8 mouse cellular contexts compared by ENCODE assay signal in the genomic region with DNA sequence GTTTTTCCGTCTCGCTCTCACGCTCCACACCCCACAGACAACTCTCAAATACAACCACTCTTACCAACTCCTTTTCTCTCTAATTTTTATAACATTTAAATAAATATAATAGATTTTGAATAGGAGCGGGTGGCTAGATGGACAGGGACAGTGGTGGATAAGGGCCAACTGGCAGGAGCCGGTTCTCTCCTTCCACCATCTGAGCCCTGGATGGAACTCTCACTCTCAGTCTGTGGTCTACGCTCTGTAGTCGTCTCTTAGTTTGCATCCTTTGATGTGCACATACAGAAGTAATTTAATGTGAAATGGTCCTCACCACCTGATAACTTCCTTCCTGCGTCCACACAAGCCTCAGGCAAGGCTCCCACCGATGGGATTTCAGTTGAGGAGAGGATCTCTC. TPM values are rescaled to one million over a fixed set of nuclear protein-coding genes. Genes with fewer than 3 reads are reported as not detected.
DNase-seq lines count a peak whose midpoint lies in the region; ATAC-seq and TF ChIP-seq lines count a peak whose summit lies in the region.

No protein-coding gene starts in this region.

- no peaks in the 10 kb centered on the region for H3K36me3 ChIP-seq in heart, embryonic 11.5 days (ENCODE audit: control insufficient read depth, insufficient read depth, low read length)
- H3K36me3 ChIP-seq in ES-E14 (ENCODE audit: control insufficient read depth, insufficient read depth, low read length, poor library complexity, severe bottlenecking) = peaks cover 5% of the 10 kb centered on the region
- no peaks in the 10 kb centered on the region for H3K36me3 ChIP-seq in forebrain, embryonic 16.5 days (ENCODE audit: control insufficient read depth, insufficient read depth)
- H3K36me3 ChIP-seq in midbrain, embryonic 14.5 days (ENCODE audit: control insufficient read depth, insufficient read depth, low read length) = no peaks in the 10 kb centered on the region

- no peaks in the 10 kb centered on the region for H3K9me3 ChIP-seq in heart, embryonic 11.5 days (replicated peaks; ENCODE audit: control insufficient read depth, low read length)
- H3K9me3 ChIP-seq in ES-E14 (ENCODE audit: control insufficient read depth, insufficient read depth, low read depth, low read length) = no peaks in the 10 kb centered on the region
- H3K9me3 ChIP-seq in forebrain, embryonic 16.5 days (ENCODE audit: control insufficient read depth, low read length) = no peaks in the 10 kb centered on the region
- H3K9me3 ChIP-seq in midbrain, embryonic 14.5 days (ENCODE audit: control insufficient read depth, low read length) = no peaks in the 10 kb centered on the region

- in situ Hi-C loops in ES-E14 (cut with MboI; ENCODE audit: low sequenced_read_pairs in 2 of 2, unreplicated experiment in 2 of 2) = no loop called here

- WGBS in heart, embryonic 11.5 days (ENCODE audit: insufficient replicate concordance) = 14% methylated on average over 9 of the region's 9 CpGs
- whole genome bisulfite sequencing in forebrain, embryonic 16.5 days = 15% methylated on average over 9 of the region's 9 CpGs
- WGBS in midbrain, embryonic 14.5 days = 12% methylated on average over 9 of the region's 9 CpGs

- H3K9ac ChIP-seq in heart, embryonic 11.5 days (ENCODE audit: low read depth, low read length) = no peak overlapping the region
- no peak overlapping the region for H3K9ac ChIP-seq in ES-E14 (ENCODE audit: insufficient read depth, low read depth, low read length, poor library complexity, severe bottlenecking)
- H3K9ac ChIP-seq in forebrain, embryonic 16.5 days (replicated peaks; ENCODE audit: low read depth, low read length) = no peak overlapping the region; the same call in 1 of the 2 replicates
- H3K9ac ChIP-seq in midbrain, embryonic 14.5 days (replicated peaks; ENCODE audit: low read length) = peak overlapping the region; percentile 57; the same call in 1 of the 2 replicates

- no peak for ATAC-seq in heart, embryonic 11.5 days (replicated peaks; ENCODE audit: insufficient number of reproducible peaks, low FRiP score, low TSS enrichment)
- peak; percentile 36; the same call in 1 of the 2 replicates for ATAC-seq in forebrain, embryonic 16.5 days
- no peak for ATAC-seq in midbrain, embryonic 14.5 days (ENCODE audit: low FRiP score, low TSS enrichment)

- peak overlapping the region; percentile 52 for H3K4me3 ChIP-seq in heart, embryonic 11.5 days (ENCODE audit: low read depth, low read length)
- H3K4me3 ChIP-seq in ES-E14 (ENCODE audit: insufficient read depth in 1 of 2, low read depth in 1 of 2, low read length in 2 of 2, poor library complexity in 1 of 2, severe bottlenecking in 1 of 2) = peak overlapping the region; percentile 75 to 89; a peak in 2 of 4 replicates
- peak overlapping the region; percentile 57 for H3K4me3 ChIP-seq in forebrain, embryonic 16.5 days (replicated peaks; ENCODE audit: low read length)
- H3K4me3 ChIP-seq in midbrain, embryonic 14.5 days (replicated peaks; ENCODE audit: low read depth, low read length) = peak overlapping the region; percentile 52

- no peak overlapping the region for H3K27ac ChIP-seq in heart, embryonic 11.5 days (ENCODE audit: low read depth, low read length)
- peak overlapping the region; percentile 84; the same call in 1 of the 2 replicates for H3K27ac ChIP-seq in ES-E14 (ENCODE audit: insufficient read depth, low read depth, low read length, poor library complexity, severe bottlenecking)
- H3K27ac ChIP-seq in forebrain, embryonic 16.5 days (ENCODE audit: low read length) = no peak overlapping the region
- no peak overlapping the region for H3K27ac ChIP-seq in midbrain, embryonic 14.5 days (replicated peaks; ENCODE audit: low read depth, low read length)

- DNase-seq in heart, adult 18-20 months = no peak
- peak; percentile 63 for DNase-seq in ES-E14 (ENCODE audit: low read depth, low spot score)
- DNase-seq in midbrain, embryonic 14.5 days = peak; percentile 21
- no peak for DNase-seq in frontal cortex, postnatal 10 days (ENCODE audit: low spot score in 2 of 2)
- DNase-seq in kidney, postnatal 14 days = no peak
- no peak for DNase-seq in urinary bladder, adult 2 months (ENCODE audit: low spot score)

- no peaks in the 10 kb centered on the region for H3K4me1 ChIP-seq in heart, embryonic 11.5 days (ENCODE audit: control insufficient read depth, insufficient read depth, low read length)
- peaks cover 2 to 6% of the 10 kb centered on the region in 2 experiments; a peak in 3 of 4 replicates for H3K4me1 ChIP-seq in ES-E14 (ENCODE audit: control insufficient read depth in 2 of 2, insufficient read depth in 2 of 2, low read length in 2 of 2, poor library complexity in 1 of 2)
- 0 out of 2 replicates have a peak, but pooled peaks cover 7% of the 10 kb centered on the region for H3K4me1 ChIP-seq in forebrain, embryonic 16.5 days (replicated peaks; ENCODE audit: control insufficient read depth, insufficient read depth, low read length)
- H3K4me1 ChIP-seq in midbrain, embryonic 14.5 days (ENCODE audit: control insufficient read depth, insufficient read depth, low read length) = 0 out of 2 replicates have a peak, but pooled peaks cover 5% of the 10 kb centered on the region

- peaks cover 12% of the 10 kb centered on the region for H3K27me3 ChIP-seq in heart, embryonic 11.5 days (ENCODE audit: control insufficient read depth, insufficient read depth, low read length)
- no peaks in the 10 kb centered on the region for H3K27me3 ChIP-seq in forebrain, embryonic 16.5 days (replicated peaks; ENCODE audit: control insufficient read depth, insufficient read depth, low read length)
- no peaks in the 10 kb centered on the region for H3K27me3 ChIP-seq in midbrain, embryonic 14.5 days (ENCODE audit: control insufficient read depth, insufficient read depth, low read length)

- H3K4me2 ChIP-seq in heart, embryonic 11.5 days = peak overlapping the region; percentile 94
- H3K4me2 ChIP-seq in forebrain, embryonic 16.5 days (ENCODE audit: low read length) = peak overlapping the region; percentile 99
- H3K4me2 ChIP-seq in midbrain, embryonic 14.5 days (ENCODE audit: low read length) = peak overlapping the region; percentile 98

TF ChIP-seq in ES-E14, 5 proteins besides CTCF, POLR2A, EP300 and RAD21:
- TF ChIP-seq CHD2 (IDR thresholded peaks at IDR 0.05; ENCODE audit: low read depth, low read length) = no peak

RNA-seq across cellular contexts. Expression of a gene that starts 0.3 kb away (rescaled TPM):
- 24.1 and 24.2 TPM in 2 replicates for polyA plus RNA-seq in heart, embryonic 11.5 days (2014; fragmentation: Nextera tagmentation; extraction: Ambion mirVana)
- 1 to 10 TPM in 1 of 2 experiments, under 1 TPM in 1; 0.46 to 1.1 TPM for total RNA-seq in heart, adult 18-20 months (2021)
- total RNA-seq in ES-E14 (2012; rRNA removed) = 121 and 180 TPM in 2 replicates
- polyA plus RNA-seq in forebrain, embryonic 16.5 days (2015; fragmentation: Nextera tagmentation; extraction: Ambion mirVana) = 108 and 110 TPM in 2 replicates
- polyA plus RNA-seq in midbrain, embryonic 14.5 days (2014; fragmentation: Nextera tagmentation; extraction: Ambion mirVana) = 94.4 and 117 TPM in 2 replicates
- polyA plus RNA-seq in urinary bladder, adult 2 months (2012; rRNA removed) = 1.3 and 2.3 TPM in 2 replicates

RNA-seq across cellular contexts. Expression of a gene that starts 39.2 kb away (rescaled TPM):
- polyA plus RNA-seq in heart, embryonic 11.5 days (2014; fragmentation: Nextera tagmentation; extraction: Ambion mirVana) = 3.0 and 3.5 TPM in 2 replicates
- 1 to 10 TPM; 1.3 to 4.2 TPM for total RNA-seq in heart, adult 18-20 months (2021)
- total RNA-seq in ES-E14 (2012; rRNA removed) = 8.6 and 10.4 TPM in 2 replicates
- polyA plus RNA-seq in forebrain, embryonic 16.5 days (2015; fragmentation: Nextera tagmentation; extraction: Ambion mirVana) = 0.35 and 0.82 TPM in 2 replicates
- polyA plus RNA-seq in midbrain, embryonic 14.5 days (2014; fragmentation: Nextera tagmentation; extraction: Ambion mirVana) = 1.2 TPM in 1 of 2 replicates, not detected in the other
- polyA plus RNA-seq in urinary bladder, adult 2 months (2012; rRNA removed) = 5.9 and 7.9 TPM in 2 replicates

Comparison
In these comparisons a context has a peak if more than half of its experiments do, and no peak if none do; other contexts are left out.
1. DNase-seq: peak in ES-E14 (single experiment) and midbrain, embryonic 14.5 days (single experiment); none in heart, adult 18-20 months (0 of 2), frontal cortex, postnatal 10 days (0 of 2), kidney, postnatal 14 days (single experiment) and urinary bladder, adult 2 months (single experiment).
2. Peak in every context shown above with its lines, with median percentiles within 50 percentile points of each other: H3K4me2 ChIP-seq and H3K4me3 ChIP-seq.